Comparison of ENCODE assay signal across 8 mouse cellular contexts in the genomic region with DNA sequence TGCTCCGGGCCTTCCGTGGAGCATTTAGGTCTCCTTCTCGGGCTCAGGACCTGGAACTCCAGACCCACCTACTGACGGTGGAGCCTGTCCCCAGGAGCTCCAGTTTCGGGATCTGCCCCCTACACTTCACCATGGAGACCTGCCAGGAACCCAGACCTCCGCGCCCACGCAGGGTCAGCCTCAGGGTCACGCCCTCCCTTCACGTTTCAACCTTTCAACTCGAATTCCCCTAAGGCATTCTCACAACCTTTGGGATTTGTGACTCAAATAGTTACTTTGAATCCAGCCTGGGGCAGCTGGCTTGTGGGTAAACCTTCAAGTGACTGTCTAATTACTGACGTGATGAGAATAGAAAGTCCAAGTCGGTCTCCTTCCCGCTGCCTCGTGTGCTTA. TPM values are rescaled to one million over a fixed set of nuclear protein-coding genes. Genes with fewer than 3 reads are reported as not detected.
A peak's percentile ranks its signal among the peaks of the same experiment; 100 is the strongest.
DNase-seq lines count a peak whose midpoint lies in the region; ATAC-seq and TF ChIP-seq lines count a peak whose summit lies in the region.

No protein-coding gene starts in this region.

- H3K9ac ChIP-seq in forebrain, postnatal 0 days, result peak overlapping the region; percentile 91
- peak overlapping the region; percentile 87 for H3K9ac ChIP-seq in midbrain, embryonic 14.5 days (replicated peaks; ENCODE audit: low read length)

- ATAC-seq in forebrain, postnatal 0 days, result no peak
- no peak for ATAC-seq in midbrain, embryonic 14.5 days (ENCODE audit: low FRiP score, low TSS enrichment)
- ATAC-seq in granulocyte monocyte progenitor cell, adult 5-6 weeks (replicated peaks; ENCODE audit: poor library complexity, severe bottlenecking), result no peak

- no peaks in the 10 kb centered on the region for H3K27me3 ChIP-seq in forebrain, postnatal 0 days (ENCODE audit: insufficient read depth, low read length)
- no peaks in the 10 kb centered on the region for H3K27me3 ChIP-seq in limb, embryonic 10.5 days (ENCODE audit: low read depth, poor library complexity, severe bottlenecking)
- H3K27me3 ChIP-seq in midbrain, embryonic 14.5 days (ENCODE audit: control insufficient read depth, insufficient read depth, low read length), result no peaks in the 10 kb centered on the region

- no peak for TF ChIP-seq CTCF in forebrain, postnatal 0 days (IDR thresholded peaks at IDR 0.05; ENCODE audit: low read depth)

- peaks cover 21% of the 10 kb centered on the region for H3K4me1 ChIP-seq in forebrain, postnatal 0 days (ENCODE audit: insufficient read depth)
- peaks cover 29% of the 10 kb centered on the region for H3K4me1 ChIP-seq in limb, embryonic 10.5 days
- peaks cover 17% of the 10 kb centered on the region for H3K4me1 ChIP-seq in midbrain, embryonic 14.5 days (ENCODE audit: control insufficient read depth, insufficient read depth, low read length)

- H3K9me3 ChIP-seq in forebrain, postnatal 0 days (ENCODE audit: low read length), result no peaks in the 10 kb centered on the region
- H3K9me3 ChIP-seq in limb, embryonic 10.5 days (replicated peaks), result no peaks in the 10 kb centered on the region
- no peaks in the 10 kb centered on the region for H3K9me3 ChIP-seq in midbrain, embryonic 14.5 days (ENCODE audit: control insufficient read depth, low read length)

- peak overlapping the region; percentile 74 for H3K4me2 ChIP-seq in forebrain, postnatal 0 days (ENCODE audit: low read depth)
- peak overlapping the region; percentile 79 for H3K4me2 ChIP-seq in midbrain, embryonic 14.5 days (ENCODE audit: low read length)

- H3K4me3 ChIP-seq in forebrain, postnatal 0 days (ENCODE audit: low read depth, low read length), result peak overlapping the region; percentile 96
- peak overlapping the region; percentile 93 for H3K4me3 ChIP-seq in limb, embryonic 10.5 days
- H3K4me3 ChIP-seq in midbrain, embryonic 14.5 days (replicated peaks; ENCODE audit: low read depth, low read length), result peak overlapping the region; percentile 95

- peaks cover 20% of the 10 kb centered on the region for H3K36me3 ChIP-seq in forebrain, postnatal 0 days (ENCODE audit: insufficient read depth)
- H3K36me3 ChIP-seq in limb, embryonic 10.5 days, result peaks cover 19% of the 10 kb centered on the region
- H3K36me3 ChIP-seq in midbrain, embryonic 14.5 days (ENCODE audit: control insufficient read depth, insufficient read depth, low read length), result peaks cover 18% of the 10 kb centered on the region

- DNase-seq in cerebellum, adult 11 months, result peak; percentile 47
- no peak for DNase-seq in cerebellum, postnatal 4 days (ENCODE audit: low spot score in 2 of 2)
- DNase-seq in thymus, postnatal 0 days (ENCODE audit: low spot score), result peak; percentile 12
- DNase-seq in thymus, postnatal 10 days (ENCODE audit: low spot score in 2 of 2), result no peak
- peak; percentile 29 for DNase-seq in forebrain, postnatal 0 days
- DNase-seq in limb, embryonic 10.5 days (ENCODE audit: low spot score), result no peak
- DNase-seq in midbrain, embryonic 14.5 days, result peak; percentile 56

- under 1% methylated on average over 15 of the region's 15 CpGs for WGBS in forebrain, postnatal 0 days
- under 1% methylated on average over 15 of the region's 15 CpGs for WGBS in limb, embryonic 10.5 days
- WGBS in midbrain, embryonic 14.5 days, result 1% methylated on average over 15 of the region's 15 CpGs

- peak overlapping the region; percentile 79 for H3K27ac ChIP-seq in forebrain, postnatal 0 days (ENCODE audit: low read depth, low read length)
- peak overlapping the region; percentile 86 for H3K27ac ChIP-seq in limb, embryonic 10.5 days
- H3K27ac ChIP-seq in midbrain, embryonic 14.5 days (replicated peaks; ENCODE audit: low read depth, low read length), result peak overlapping the region; percentile 88

RNA-seq across cellular contexts. Expression of a gene that starts 0.4 kb away (rescaled TPM):
- 18.7 and 23.1 TPM in 2 replicates for polyA plus RNA-seq in thymus, postnatal 0 days (2015; fragmentation: Nextera tagmentation; extraction: Ambion mirVana)
- 35.2 and 43.6 TPM in 2 replicates for total RNA-seq in forebrain, postnatal 0 days (2014; rRNA removed)
- polyA plus RNA-seq in forebrain, postnatal 0 days (2015; fragmentation: Nextera tagmentation; extraction: Ambion mirVana), result 27.7 and 28.0 TPM in 2 replicates
- 20.6 and 22.3 TPM in 2 replicates for polyA plus RNA-seq in limb, embryonic 10.5 days (2016; fragmentation: Nextera tagmentation; extraction: Ambion mirVana)
- polyA plus RNA-seq in midbrain, embryonic 14.5 days (2014; fragmentation: Nextera tagmentation; extraction: Ambion mirVana), result 30.6 and 34.8 TPM in 2 replicates
- total RNA-seq in granulocyte monocyte progenitor cell, adult 5-6 weeks (2014; fragmentation: Nextera tagmentation), result 25.6 and 51.9 TPM in 2 replicates
- total RNA-seq in granulocyte monocyte progenitor cell, adult 5-6 weeks (2017), result 16.5 and 17.8 TPM in 2 replicates

RNA-seq across cellular contexts. Expression of a gene that starts 4.3 kb away (rescaled TPM):
- 7.4 and 7.8 TPM in 2 replicates for polyA plus RNA-seq in thymus, postnatal 0 days (2015; fragmentation: Nextera tagmentation; extraction: Ambion mirVana)
- 13.6 and 18.7 TPM in 2 replicates for total RNA-seq in forebrain, postnatal 0 days (2014; rRNA removed)
- 11.7 and 12.2 TPM in 2 replicates for polyA plus RNA-seq in forebrain, postnatal 0 days (2015; fragmentation: Nextera tagmentation; extraction: Ambion mirVana)
- polyA plus RNA-seq in limb, embryonic 10.5 days (2016; fragmentation: Nextera tagmentation; extraction: Ambion mirVana), result 25.9 and 26.4 TPM in 2 replicates
- 14.7 and 15.9 TPM in 2 replicates for polyA plus RNA-seq in midbrain, embryonic 14.5 days (2014; fragmentation: Nextera tagmentation; extraction: Ambion mirVana)
- 7.9 and 16.8 TPM in 2 replicates for total RNA-seq in granulocyte monocyte progenitor cell, adult 5-6 weeks (2014; fragmentation: Nextera tagmentation)
- total RNA-seq in granulocyte monocyte progenitor cell, adult 5-6 weeks (2017), result 9.5 and 12.2 TPM in 2 replicates

RNA-seq across cellular contexts. Expression of a gene that starts 51.4 kb away (rescaled TPM):
- polyA plus RNA-seq in thymus, postnatal 0 days (2015; fragmentation: Nextera tagmentation; extraction: Ambion mirVana), result 1.1 TPM in 2 replicates
- 0.52 TPM in 1 of 2 replicates, not detected in the other for total RNA-seq in forebrain, postnatal 0 days (2014; rRNA removed)
- polyA plus RNA-seq in forebrain, postnatal 0 days (2015; fragmentation: Nextera tagmentation; extraction: Ambion mirVana), result 0.21 and 0.33 TPM in 2 replicates
- 0.23 and 0.56 TPM in 2 replicates for polyA plus RNA-seq in limb, embryonic 10.5 days (2016; fragmentation: Nextera tagmentation; extraction: Ambion mirVana)
- 0.26 and 0.41 TPM in 2 replicates for polyA plus RNA-seq in midbrain, embryonic 14.5 days (2014; fragmentation: Nextera tagmentation; extraction: Ambion mirVana)
- total RNA-seq in granulocyte monocyte progenitor cell, adult 5-6 weeks (2014; fragmentation: Nextera tagmentation), result not detected in 2 replicates
- 0.39 TPM in 1 of 2 replicates, not detected in the other for total RNA-seq in granulocyte monocyte progenitor cell, adult 5-6 weeks (2017)

Comparison
In these comparisons a context has a peak if more than half of its experiments do, and no peak if none do; other contexts are left out.
1. DNase-seq: peak in cerebellum, adult 11 months (single experiment), thymus, postnatal 0 days (single experiment), forebrain, postnatal 0 days (single experiment) and midbrain, embryonic 14.5 days (single experiment); none in cerebellum, postnatal 4 days (0 of 2), thymus, postnatal 10 days (0 of 2) and limb, embryonic 10.5 days (single experiment).
2. Peak in every context shown above with its lines, with median percentiles within 50 percentile points of each other: H3K27ac ChIP-seq and H3K4me3 ChIP-seq.